In genomic region chr15:80327743-80328540, GRCm38 (mm10) we compare ENCODE assay signal across 19 mouse cellular contexts. TPM values are rescaled to one million over a fixed set of nuclear protein-coding genes. Genes with fewer than 3 reads are reported as not detected.
DNase-seq lines count a peak whose midpoint lies in the region; ATAC-seq and TF ChIP-seq lines count a peak whose summit lies in the region.
"Had no signal": no experiment of that assay in that cellular context is flagged by ENCODE, and none has a peak within 500 bp of the region (broad histone marks: within the 10 kb centered on the region; RNA-seq: fewer than 3 reads in every experiment).

No protein-coding gene starts in this region.

- WGBS in midbrain, postnatal 0 days, result 87% methylated on average over 13 of the region's 13 CpGs
- WGBS in midbrain, embryonic 10.5 days, result 93% methylated on average over 13 of the region's 13 CpGs

- H3K36me3 ChIP-seq in midbrain, postnatal 0 days (ENCODE audit: insufficient read depth, low read length), result no peaks in the 10 kb centered on the region
- no peaks in the 10 kb centered on the region for H3K36me3 ChIP-seq in midbrain, embryonic 10.5 days
- H3K36me3 ChIP-seq in splenic B cell, adult 2 months (ENCODE audit: control insufficient read depth, insufficient read depth, low read length, poor library complexity, severe bottlenecking), result peaks cover 1% of the 10 kb centered on the region
- H3K36me3 ChIP-seq: embryonic facial prominence, embryonic 12.5 days; G1E; heart, embryonic 10.5 days had no signal

- TF ChIP-seq CTCF in midbrain, postnatal 0 days (IDR thresholded peaks at IDR 0.05), result no peak

- no peak overlapping the region for H3K27ac ChIP-seq in midbrain, postnatal 0 days (ENCODE audit: low read depth, low read length)
- no peak overlapping the region for H3K27ac ChIP-seq in midbrain, embryonic 10.5 days (replicated peaks)
- H3K27ac ChIP-seq: embryonic facial prominence, embryonic 12.5 days; heart, embryonic 10.5 days had no signal

- H3K4me2 ChIP-seq in midbrain, postnatal 0 days (ENCODE audit: low read depth, low read length, poor library complexity, severe bottlenecking), result no peak overlapping the region
- H3K4me2 ChIP-seq: embryonic facial prominence, embryonic 12.5 days; liver, embryonic 11.5 days had no signal

- H3K4me1 ChIP-seq in midbrain, postnatal 0 days (ENCODE audit: insufficient read depth, low read length), result peaks cover 4% of the 10 kb centered on the region; the same call in 1 of the 2 replicates
- H3K4me1 ChIP-seq in midbrain, embryonic 10.5 days, result peaks cover 5% of the 10 kb centered on the region

- H3K4me3 ChIP-seq in midbrain, postnatal 0 days (ENCODE audit: low read depth, low read length), result no peak overlapping the region
- H3K4me3 ChIP-seq in midbrain, embryonic 10.5 days, result no peak overlapping the region
- H3K4me3 ChIP-seq: embryonic facial prominence, embryonic 12.5 days; heart, embryonic 10.5 days had no signal

- ATAC-seq in midbrain, postnatal 0 days (ENCODE audit: low FRiP score), result no peak; the same call in 1 of the 2 replicates
- no peak for ATAC-seq in activated CD4-positive, CD25-positive, alpha-beta regulatory T cell, adult 4 months
- ATAC-seq: hindbrain, embryonic 16.5 days had no signal

- no peaks in the 10 kb centered on the region for H3K27me3 ChIP-seq in midbrain, postnatal 0 days (ENCODE audit: insufficient read depth, low read length)
- H3K27me3 ChIP-seq in midbrain, embryonic 10.5 days (ENCODE audit: low read depth, poor library complexity, severe bottlenecking), result no peaks in the 10 kb centered on the region
- H3K27me3 ChIP-seq in splenic B cell, adult 2 months (ENCODE audit: control insufficient read depth, insufficient read depth, low read length, poor library complexity, severe bottlenecking), result no peaks in the 10 kb centered on the region

- H3K9me3 ChIP-seq in midbrain, postnatal 0 days (ENCODE audit: low read length), result no peaks in the 10 kb centered on the region
- H3K9me3 ChIP-seq in midbrain, embryonic 10.5 days (replicated peaks), result no peaks in the 10 kb centered on the region
- H3K9me3 ChIP-seq: embryonic facial prominence, embryonic 12.5 days; G1E; heart, embryonic 10.5 days had no signal

- DNase-seq in midbrain, postnatal 0 days (ENCODE audit: low spot score), result peak; percentile 78
- DNase-seq in midbrain, embryonic 10.5 days (ENCODE audit: low spot score), result no peak
- peak; percentile 96 for DNase-seq in cerebellum, adult 11-12 months
- DNase-seq in cerebellum, postnatal 36 days, result peak; percentile 97 to 98
- DNase-seq in splenic B cell, adult 2 months (ENCODE audit: low read depth, low spot score), result peak; percentile 33
- DNase-seq in frontal cortex, postnatal 25 days (ENCODE audit: low spot score in 2 of 2), result no peak
- no peak for DNase-seq in urinary bladder, postnatal 14 days (ENCODE audit: low spot score)
- DNase-seq: gastrocnemius, postnatal 36 days; heart, postnatal 14 days; kidney, adult 8-10 months had no signal

- H3K9ac ChIP-seq in midbrain, postnatal 0 days (replicated peaks; ENCODE audit: low read length, poor library complexity, severe bottlenecking), result no peak overlapping the region
- H3K9ac ChIP-seq: embryonic facial prominence, embryonic 12.5 days had no signal

RNA-seq across cellular contexts. Expression of gene Cacna1i, which starts 40.9 kb away (rescaled TPM):
- total RNA-seq in midbrain, postnatal 0 days (2014; rRNA removed), result 14.6 and 23.2 TPM in 2 replicates
- 0.65 and 1.1 TPM in 2 replicates for polyA plus RNA-seq in midbrain, postnatal 0 days (2015; fragmentation: Nextera tagmentation; extraction: Ambion mirVana)
- 0.01 TPM in 1 of 2 replicates, not detected in the other for polyA plus RNA-seq in midbrain, embryonic 10.5 days (2016; fragmentation: Nextera tagmentation; extraction: Ambion mirVana)
- under 1 TPM; 0.09 to 0.11 TPM for polyA plus RNA-seq in activated CD4-positive, CD25-positive, alpha-beta regulatory T cell, adult 4 months (2017; shearing (Covaris generic))
- total RNA-seq: megakaryocyte, adult 5-6 weeks had no signal
- polyA plus RNA-seq: C2C12; G1E; heart, embryonic 10.5 days; lung, embryonic 16.5 days had no signal

Comparison
In these comparisons a context has a peak if more than half of its experiments do, and no peak if none do; other contexts are left out.
1. DNase-seq: peak in midbrain, postnatal 0 days (single experiment), cerebellum, adult 11-12 months (single experiment), cerebellum, postnatal 36 days (2 of 2) and splenic B cell, adult 2 months (single experiment); none in midbrain, embryonic 10.5 days (single experiment), frontal cortex, postnatal 25 days (0 of 2) and urinary bladder, postnatal 14 days (single experiment).